Mouse (Mus musculus) cortical plate, adult 2 months (tissue): ENCODE data around the gene Wnk4. TPM values are rescaled to one million over a fixed set of nuclear protein-coding genes. Genes with fewer than 3 reads are reported as not detected.

Experiments used
- H3K27ac ChIP-seq: fragments of 200-500 bp; 2 replicates; pipeline ENCODE4 v1.5.1; 2012; ENCODE audit warnings: low read length, control low read depth, inconsistent platforms; ENCODE audit not compliant: insufficient read depth
- H3K4me1 ChIP-seq: fragments of 200-500 bp; 2 replicates; pipeline ENCODE4 v1.6.1; 2011; ENCODE audit warnings: low read length; ENCODE audit not compliant: control insufficient read depth, insufficient read depth
- H3K4me3 ChIP-seq: fragments of 200-500 bp; 2 replicates; pipeline ENCODE4 v1.5.1; 2011; ENCODE audit warnings: mild to moderate bottlenecking, low read length, control low read depth; ENCODE audit not compliant: insufficient read depth
- CTCF ChIP-seq: fragments of 200-500 bp; IDR thresholded peaks from 2 replicates; pipeline ENCODE4 v1.5.1; 2011; ENCODE audit warnings: mild to moderate bottlenecking, control low read depth, low read length; ENCODE audit not compliant: insufficient read depth; ENCODE audit errors: extremely low read depth
- POLR2A ChIP-seq: fragments of 200-500 bp; IDR thresholded peaks from 2 replicates; pipeline ENCODE4 v1.6.1; 2011; ENCODE audit warnings: mild to moderate bottlenecking, low read length, control low read depth; ENCODE audit not compliant: insufficient read depth; ENCODE audit errors: extremely low read depth
- polyA plus RNA-seq: library from polyadenylated mRNA; depleted of rRNA; stranded (reverse); fragments of >200 nt; gene quantifications from 2 replicates; pipeline ENCODE4 v1.2.3, GENCODE M21; 2012

Wnk4 gene
- polyA plus RNA-seq, 1 experiment: 3.3 TPM

GRCm38 (mm10) chr11:101253613-101254389 lies 6.6 kb upstream of the Wnk4 start, which contains the start of gene Vps25:
Gene Vps25, plus strand, starts transcription at chr11:101253707.
- peak within 1 kb of the TSS; percentile 76 for H3K27ac ChIP-seq
- H3K4me3 ChIP-seq: peak within 1 kb of the TSS; percentile 88
- TF ChIP-seq CTCF (no peak), POLR2A (peak; percentile 83)
- peaks cover 2% of the 10 kb centered on the region for H3K4me1 ChIP-seq

- H3K4me3 ChIP-seq: no peak overlapping the region
- TF ChIP-seq CTCF: no peak
- TF ChIP-seq POLR2A: no peak
- no peak overlapping the region for H3K27ac ChIP-seq
- peaks cover 6% of the 10 kb centered on the region for H3K4me1 ChIP-seq
Measured at GRCm38 (mm10) chr11:101255826-101256775, 4.3 kb upstream of the Wnk4 start.

- Histone ChIP-seq H3K27ac (no peak overlapping the region), H3K4me3 (no peak overlapping the region), H3K4me1 (peaks cover 3% of the 10 kb centered on the region)
- TF ChIP-seq CTCF: no peak
- no peak for TF ChIP-seq POLR2A
Measured at GRCm38 (mm10) chr11:101259261-101259712, 1.1 kb upstream of the Wnk4 start.

GRCm38 (mm10) chr11:101260826-101261380 lies 536 bp downstream of the Wnk4 start:
- Histone ChIP-seq H3K27ac (no peak overlapping the region), H3K4me3 (peak overlapping the region; percentile 25; the same call in 1 of the 2 replicates), H3K4me1 (peaks cover 3% of the 10 kb centered on the region)
- no peak for TF ChIP-seq POLR2A
- TF ChIP-seq CTCF: no peak

- peaks cover 3% of the 10 kb centered on the region for H3K4me1 ChIP-seq
- no peak overlapping the region for H3K27ac ChIP-seq
- no peak overlapping the region for H3K4me3 ChIP-seq
- TF ChIP-seq CTCF (no peak), POLR2A (no peak)
Measured at GRCm38 (mm10) chr11:101262272-101262967, 2.1 kb downstream of the Wnk4 start.

- Histone ChIP-seq H3K27ac (no peak overlapping the region), H3K4me1 (peaks cover 3% of the 10 kb centered on the region), H3K4me3 (no peak overlapping the region)
- TF ChIP-seq CTCF: no peak
- no peak for TF ChIP-seq POLR2A
Measured at GRCm38 (mm10) chr11:101263138-101263988, 3.0 kb downstream of the Wnk4 start.

GRCm38 (mm10) chr11:101263989-101264280 lies 3.6 kb downstream of the Wnk4 start:
- Histone ChIP-seq H3K4me1 (peaks cover 3% of the 10 kb centered on the region), H3K4me3 (no peak overlapping the region), H3K27ac (no peak overlapping the region)
- TF ChIP-seq CTCF: no peak
- no peak for TF ChIP-seq POLR2A

DNA sequence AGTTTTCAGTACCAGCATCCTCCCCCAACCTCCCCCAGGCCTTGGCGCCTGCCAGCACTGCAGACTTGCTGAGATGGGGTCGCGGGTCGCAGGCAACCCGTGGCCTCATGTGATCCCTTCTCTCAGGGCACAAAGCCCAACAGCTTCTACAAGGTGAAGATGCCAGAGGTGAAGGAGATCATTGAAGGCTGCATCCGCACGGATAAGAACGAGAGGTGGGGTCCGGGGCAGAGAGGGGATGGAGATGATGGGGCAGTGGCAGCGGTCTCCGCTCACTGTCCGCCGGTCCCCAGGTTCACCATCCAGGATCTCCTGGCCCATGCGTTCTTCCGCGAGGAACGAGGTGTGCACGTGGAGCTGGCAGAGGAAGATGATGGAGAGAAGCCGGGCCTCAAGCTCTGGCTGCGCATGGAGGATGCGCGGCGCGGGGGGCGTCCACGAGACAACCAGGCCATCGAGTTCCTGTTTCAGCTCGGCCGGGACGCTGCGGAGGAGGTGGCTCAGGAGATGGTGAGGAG lies 4.6 kb downstream of the Wnk4 start:
- TF ChIP-seq POLR2A (no peak), CTCF (no peak)
- peaks cover under 1% of the 10 kb centered on the region for H3K4me1 ChIP-seq
- no peak overlapping the region for H3K27ac ChIP-seq
- no peak overlapping the region for H3K4me3 ChIP-seq

DNA sequence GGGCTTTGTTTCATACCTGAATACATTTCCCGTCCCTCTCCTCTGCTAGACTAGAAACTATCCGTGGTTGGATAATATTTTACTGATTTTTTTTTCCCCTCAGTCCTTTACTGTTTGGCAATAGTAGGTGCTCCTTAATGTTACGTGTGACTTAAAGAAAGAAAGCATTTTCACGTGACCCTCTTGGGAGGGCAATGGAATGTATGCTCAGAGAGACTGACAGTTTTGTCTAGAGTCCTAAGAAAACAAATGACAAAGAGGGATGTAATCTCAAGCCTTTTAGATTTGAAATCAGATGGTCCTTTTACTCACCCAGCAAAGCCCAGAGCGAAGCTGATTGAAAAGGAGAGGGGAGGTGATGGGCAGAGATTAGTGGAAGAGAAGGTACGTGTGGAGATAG lies 5.5 kb downstream of the Wnk4 start:
- Histone ChIP-seq H3K4me1 (no peaks in the 10 kb centered on the region), H3K4me3 (no peak overlapping the region), H3K27ac (no peak overlapping the region)
- no peak for TF ChIP-seq CTCF
- TF ChIP-seq POLR2A: no peak
